Mouse (Mus musculus) embryonic facial prominence, embryonic 13.5 days (tissue): ENCODE data around the gene Ctf2. TPM values are rescaled to one million over a fixed set of nuclear protein-coding genes. Genes with fewer than 3 reads are reported as not detected.

Experiments
- ATAC-seq: fragments of 200-750 bp; cut with Nextera tagmentation; 2 replicates; pipeline ENCODE4 v1.8.0; 2017; ENCODE audit warnings: low read depth; ENCODE audit not compliant: insufficient number of reproducible peaks, insufficient read depth, low FRiP score, low TSS enrichment
- H3K27ac ChIP-seq: fragments of 300-500 bp; sonication (generic); 2 replicates; pipeline ENCODE4 v1.5.1; 2015; ENCODE audit warnings: moderate library complexity, mild to moderate bottlenecking, inconsistent platforms
- H3K27me3 ChIP-seq: fragments of 300-500 bp; sonication (generic); 2 replicates; pipeline ENCODE4 v1.6.1; 2015; ENCODE audit warnings: mild to moderate bottlenecking, inconsistent platforms
- H3K36me3 ChIP-seq: fragments of 300-500 bp; sonication (generic); 2 replicates; pipeline ENCODE4 v1.6.1; 2015; ENCODE audit warnings: mild to moderate bottlenecking, inconsistent platforms
- H3K4me1 ChIP-seq: fragments of 300-500 bp; sonication (generic); 2 replicates; pipeline ENCODE4 v1.6.1; 2015; ENCODE audit warnings: inconsistent platforms
- H3K4me2 ChIP-seq: fragments of 300-500 bp; sonication (generic); 2 replicates; pipeline ENCODE4 v1.6.1; 2015; ENCODE audit warnings: moderate library complexity, mild to moderate bottlenecking, inconsistent platforms
- H3K4me3 ChIP-seq: fragments of 300-500 bp; sonication (generic); 2 replicates; pipeline ENCODE4 v1.5.1; 2015; ENCODE audit warnings: mild to moderate bottlenecking, inconsistent platforms
- H3K9ac ChIP-seq: fragments of 300-500 bp; sonication (generic); 2 replicates; pipeline ENCODE4 v1.6.1; 2015; ENCODE audit warnings: mild to moderate bottlenecking, inconsistent platforms
- H3K9me3 ChIP-seq: fragments of 300-500 bp; sonication (generic); 2 replicates; pipeline ENCODE4 v1.6.1; 2016; ENCODE audit warnings: inconsistent platforms
- WGBS: fragments of 180-500 bp; shearing (Covaris S2); methylation state at CpG from one replicate; pipeline ENCODE4 v1.1.7; 2015; ENCODE audit warnings: mixed read lengths; 5-methylcytosine and 5-hydroxymethylcytosine counted together
- polyA plus RNA-seq: library from polyadenylated mRNA; unstranded; fragments of >200 nt; fragmentation: Nextera tagmentation; extraction: Ambion mirVana; gene quantifications from 2 replicates; pipeline ENCODE4 v1.2.1, GENCODE M21; 2015

Ctf2 gene
- polyA plus RNA-seq, 1 experiment from 2014 or later, result 0.60 TPM

DNA sequence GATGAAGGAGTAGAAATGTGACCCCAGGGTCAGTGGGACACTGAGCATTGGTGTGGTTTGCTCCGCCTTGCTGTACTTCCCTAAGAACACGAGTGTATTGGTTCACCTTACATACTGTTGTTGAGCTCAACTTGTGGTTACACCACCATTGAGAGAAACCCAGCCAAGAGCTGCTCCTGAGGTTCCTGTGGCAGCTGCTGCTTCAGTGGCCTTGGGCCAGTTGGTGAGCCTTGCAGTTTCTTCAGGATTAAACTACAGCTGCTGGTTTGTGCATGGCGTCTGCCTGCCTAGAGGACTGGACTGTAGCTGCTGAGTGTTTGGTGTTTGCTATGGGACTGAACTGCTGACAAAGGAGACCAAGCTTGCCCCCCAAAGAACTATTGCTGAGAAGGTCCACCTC is 20.5 kb downstream of the Ctf2 start:
- Histone ChIP-seq H3K27ac (peak overlapping the region; percentile 99), H3K4me1 (peaks cover 59% of the 10 kb centered on the region), H3K4me2 (peak overlapping the region; percentile 67), H3K4me3 (no peak overlapping the region), H3K9me3 (no peaks in the 10 kb centered on the region), H3K9ac (peak overlapping the region; percentile 69; the same call in 1 of the 2 replicates), H3K27me3 (no peaks in the 10 kb centered on the region), H3K36me3 (peaks cover 17% of the 10 kb centered on the region)
- no peak for ATAC-seq
- 57% methylated on average over 3 of the region's 3 CpGs for WGBS

DNA sequence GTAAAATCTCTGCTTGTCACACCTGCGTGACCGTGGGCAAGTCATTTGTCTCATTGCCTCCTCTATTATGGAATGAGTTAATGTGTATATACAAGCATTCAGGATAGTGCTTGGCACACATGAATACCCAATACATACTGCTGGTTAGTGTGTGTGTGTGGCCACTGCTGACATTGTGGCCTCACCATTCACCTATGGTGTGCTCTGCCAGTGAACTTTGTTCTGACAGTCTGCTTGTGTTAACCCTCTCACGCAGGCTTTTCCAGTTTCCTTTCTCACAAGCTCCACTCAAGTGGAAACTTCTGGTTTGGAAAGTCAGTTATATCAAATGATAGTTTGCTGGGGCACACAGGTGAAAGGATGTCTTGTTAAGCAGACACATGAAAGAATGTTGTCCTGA is 20.9 kb downstream of the Ctf2 start:
- no peak for ATAC-seq
- Histone ChIP-seq H3K4me2 (no peak overlapping the region), H3K27me3 (no peaks in the 10 kb centered on the region), H3K9ac (no peak overlapping the region), H3K4me1 (peaks cover 62% of the 10 kb centered on the region), H3K36me3 (peaks cover 19% of the 10 kb centered on the region), H3K9me3 (no peaks in the 10 kb centered on the region), H3K27ac (peak overlapping the region; percentile 99), H3K4me3 (no peak overlapping the region)
- WGBS, result 85% methylated on average over 3 of the region's 3 CpGs

DNA sequence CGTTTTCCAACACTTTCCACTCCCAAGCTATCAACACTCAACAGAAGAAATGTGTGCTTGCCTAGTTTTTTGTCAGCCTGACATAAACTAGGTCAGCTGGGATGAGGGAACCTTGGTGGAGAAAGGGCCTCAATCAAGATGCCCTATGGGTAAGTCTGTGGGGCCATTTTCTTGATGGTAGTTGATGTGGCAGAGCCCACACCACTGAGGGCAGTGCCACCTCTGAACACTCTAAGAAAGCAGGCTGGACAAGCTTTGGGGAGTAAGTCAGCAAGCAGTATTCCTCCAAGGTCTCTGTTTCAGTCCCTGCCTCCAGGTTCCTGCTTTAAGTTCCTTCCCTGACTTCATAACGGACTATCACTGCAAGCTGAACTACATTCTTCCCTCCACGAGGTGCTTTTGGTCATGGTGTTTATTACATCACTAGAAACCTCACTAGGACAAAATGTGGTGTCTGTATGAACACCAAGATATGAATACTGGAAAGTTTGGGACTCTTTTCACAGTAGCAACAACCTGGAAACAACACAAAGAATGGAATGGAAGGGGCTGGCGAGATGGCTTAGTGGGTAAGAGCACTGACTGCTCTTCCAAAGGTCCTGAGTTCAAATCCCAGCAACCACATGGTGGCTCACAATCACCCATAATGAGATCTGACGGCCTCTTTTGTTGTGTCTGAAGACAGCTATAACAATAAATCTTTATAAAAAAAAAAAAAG is 22.5 kb downstream of the Ctf2 start:
- 68% methylated on average over 5 of the region's 5 CpGs for WGBS
- peaks cover 64% of the 10 kb centered on the region for H3K4me1 ChIP-seq
- ATAC-seq, result no peak

DNA sequence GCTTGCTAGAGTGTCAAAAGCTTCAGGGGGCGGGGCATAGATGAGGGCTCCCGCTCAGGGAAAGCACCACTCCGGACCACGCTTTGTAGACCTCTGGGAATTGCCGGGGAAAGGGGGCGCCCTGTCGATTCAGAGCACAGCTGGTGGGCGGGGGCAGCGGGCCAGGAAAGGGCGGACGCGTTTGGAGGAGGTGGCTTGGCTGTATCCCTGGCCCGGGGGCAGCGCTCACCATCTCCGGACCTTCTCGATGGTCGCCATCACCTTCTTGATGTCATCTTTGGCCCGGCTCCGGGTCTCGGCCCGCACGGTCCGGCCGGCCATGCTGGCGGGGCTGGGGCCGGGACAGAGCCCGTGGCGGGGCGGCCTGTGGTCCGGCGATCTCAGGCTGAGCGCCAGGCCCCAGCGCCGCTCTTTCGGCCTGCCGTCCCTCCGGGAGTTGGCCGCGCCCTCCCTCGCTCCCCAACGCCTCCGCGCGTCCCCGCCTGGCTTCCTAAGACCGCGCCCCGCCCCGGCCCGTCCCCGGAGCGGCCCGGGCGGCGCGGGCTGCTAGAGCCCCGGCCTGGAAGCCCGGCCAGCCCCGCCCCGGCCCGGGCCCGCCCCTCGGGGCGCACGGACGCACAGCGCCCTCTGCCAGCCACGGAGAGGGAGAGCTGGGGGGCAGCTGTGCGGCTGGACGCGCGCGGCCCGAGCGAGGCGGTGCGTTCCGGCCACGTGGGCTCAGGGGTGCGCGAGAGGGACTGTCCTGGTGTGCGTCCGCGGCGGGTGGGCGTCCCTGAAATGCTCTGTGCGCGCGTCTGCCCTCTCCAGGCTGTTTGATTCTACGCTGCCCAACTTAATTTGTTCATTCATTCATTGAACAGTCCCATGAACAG is 23.5 kb downstream of the Ctf2 start, which contains the start of gene Bcl7c:
Gene Bcl7c, minus strand, starts transcription at position 727 of the 872 bp plus-strand sequence.
- peak within 1 kb of the TSS; percentile 88 for H3K9ac ChIP-seq
- no peaks in the 10 kb centered on the region for H3K27me3 ChIP-seq
- under 1% methylated on average over 77 of the region's 90 CpGs for WGBS
- H3K9me3 ChIP-seq, result no peaks in the 10 kb centered on the region
- peak; percentile 65 for ATAC-seq
- peaks cover 57% of the 10 kb centered on the region for H3K4me1 ChIP-seq
- peak within 1 kb of the TSS; percentile 72 for H3K4me3 ChIP-seq
- H3K27ac ChIP-seq, result peak within 1 kb of the TSS; percentile 99
- H3K36me3 ChIP-seq, result peaks cover 31% of the 10 kb centered on the region
- peak within 1 kb of the TSS; percentile 91 for H3K4me2 ChIP-seq

More for the DNA sequence above, 22.5 kb downstream of the Ctf2 start:
- Histone ChIP-seq H3K27me3 (no peaks in the 10 kb centered on the region), H3K9me3 (no peaks in the 10 kb centered on the region), H3K36me3 (peaks cover 22% of the 10 kb centered on the region), H3K4me2 (peak overlapping the region; percentile 91), H3K9ac (peak overlapping the region; percentile 88; the same call in 1 of the 2 replicates), H3K27ac (peak overlapping the region; percentile 99), H3K4me3 (peak overlapping the region; percentile 72)

DNA sequence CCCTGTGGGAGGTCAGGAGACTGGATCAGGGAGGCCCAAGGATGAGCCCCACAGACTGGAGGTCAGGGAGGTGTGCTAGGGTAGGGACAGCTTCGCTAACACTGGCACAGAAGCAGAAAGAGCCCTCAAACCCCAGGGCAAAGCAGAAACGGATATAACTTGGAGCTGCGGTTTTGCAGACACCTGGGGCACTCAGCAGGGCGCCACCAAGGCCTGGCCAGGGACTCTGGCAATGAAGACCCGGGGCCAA is 24.1 kb downstream of the Ctf2 start:
- Histone ChIP-seq H3K9me3 (no peaks in the 10 kb centered on the region), H3K4me2 (peak overlapping the region; percentile 91), H3K4me1 (peaks cover 53% of the 10 kb centered on the region), H3K4me3 (peak overlapping the region; percentile 72), H3K36me3 (peaks cover 37% of the 10 kb centered on the region), H3K27ac (peak overlapping the region; percentile 99), H3K9ac (peak overlapping the region; percentile 88), H3K27me3 (no peaks in the 10 kb centered on the region)
- 0% methylated on average over 5 of the region's 5 CpGs for WGBS
- peak; percentile 1; the same call in 1 of the 2 replicates for ATAC-seq

DNA sequence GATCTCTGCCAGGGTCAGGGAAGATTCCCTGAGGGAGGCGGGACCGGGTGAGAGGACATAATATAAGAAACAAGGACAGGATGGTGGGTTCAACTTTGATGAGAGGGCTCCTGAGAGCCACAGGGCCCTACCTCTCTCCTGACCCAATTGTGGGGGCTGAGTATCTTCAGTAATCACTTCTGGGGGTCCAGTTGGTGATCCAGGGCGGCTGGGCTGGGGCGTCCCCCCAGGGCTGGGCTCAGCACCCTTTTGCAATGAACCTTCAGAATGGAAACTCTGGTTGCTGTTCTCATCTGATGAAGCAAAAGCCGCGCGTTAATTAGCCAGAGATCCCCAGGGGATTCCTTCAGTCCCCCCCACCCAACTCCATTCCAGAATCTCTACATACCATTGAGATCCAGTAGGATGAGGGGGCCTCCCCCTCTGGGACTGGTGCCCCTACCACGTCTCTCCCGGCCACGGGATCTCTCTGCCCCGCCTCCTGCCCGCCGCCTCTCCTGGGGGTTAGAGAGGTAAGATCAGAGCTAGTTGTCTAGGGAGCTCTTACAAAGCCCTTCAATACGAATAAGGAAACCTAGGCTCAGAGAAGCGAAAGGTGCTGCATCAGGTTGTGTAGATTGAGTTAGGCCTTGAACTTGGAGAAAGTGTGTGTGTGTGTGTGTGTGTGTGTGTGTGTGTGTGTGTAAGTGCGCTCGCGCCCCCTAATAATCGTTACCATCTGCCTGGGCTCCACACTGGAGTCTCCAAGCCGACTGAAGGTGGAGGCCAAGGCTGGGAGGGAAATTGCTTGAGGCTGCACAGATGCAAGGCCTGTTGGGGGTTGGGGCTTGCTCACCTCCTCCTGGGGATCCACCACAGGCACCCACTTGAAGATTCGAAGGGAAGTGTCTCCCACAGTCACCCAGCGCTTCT is 24.7 kb downstream of the Ctf2 start:
- H3K9ac ChIP-seq, result peak overlapping the region; percentile 88
- no peaks in the 10 kb centered on the region for H3K27me3 ChIP-seq
- 14% methylated on average over 22 of the region's 22 CpGs for WGBS

DNA sequence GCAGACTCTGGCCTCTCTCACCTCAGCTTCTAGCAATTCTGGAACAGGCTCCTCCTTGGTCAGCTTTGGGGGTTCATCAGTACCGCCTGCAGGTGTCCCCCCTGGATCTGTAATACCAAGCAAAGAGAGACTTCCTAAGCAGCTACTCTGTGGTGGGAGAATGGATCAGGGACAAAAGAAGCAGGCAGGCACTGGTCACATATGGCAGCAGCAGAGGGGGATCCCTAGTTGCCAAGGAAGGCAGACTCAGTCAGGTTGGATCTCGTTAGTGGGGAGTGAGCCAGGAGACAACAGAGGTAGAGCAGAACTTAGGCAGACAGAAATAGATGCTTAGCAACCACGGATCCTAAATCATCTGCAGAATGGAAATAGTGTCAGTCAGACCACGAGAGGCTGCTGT is 26.3 kb downstream of the Ctf2 start:
- Histone ChIP-seq H3K27me3 (no peaks in the 10 kb centered on the region), H3K4me2 (no peak overlapping the region), H3K4me1 (peaks cover 36% of the 10 kb centered on the region), H3K9me3 (no peaks in the 10 kb centered on the region), H3K27ac (no peak overlapping the region), H3K9ac (no peak overlapping the region), H3K4me3 (no peak overlapping the region), H3K36me3 (peaks cover 57% of the 10 kb centered on the region)
- WGBS, result 65% methylated on average over 4 of the region's 4 CpGs
- ATAC-seq, result no peak

More for the DNA sequence above, 24.7 kb downstream of the Ctf2 start:
- Histone ChIP-seq H3K27ac (peak overlapping the region; percentile 99), H3K36me3 (peaks cover 43% of the 10 kb centered on the region), H3K9me3 (no peaks in the 10 kb centered on the region), H3K4me3 (peak overlapping the region; percentile 72), H3K4me1 (peaks cover 52% of the 10 kb centered on the region), H3K4me2 (peak overlapping the region; percentile 91)
- 0 out of 2 replicates have a peak, but pooled peaks have one; percentile 8 for ATAC-seq

DNA sequence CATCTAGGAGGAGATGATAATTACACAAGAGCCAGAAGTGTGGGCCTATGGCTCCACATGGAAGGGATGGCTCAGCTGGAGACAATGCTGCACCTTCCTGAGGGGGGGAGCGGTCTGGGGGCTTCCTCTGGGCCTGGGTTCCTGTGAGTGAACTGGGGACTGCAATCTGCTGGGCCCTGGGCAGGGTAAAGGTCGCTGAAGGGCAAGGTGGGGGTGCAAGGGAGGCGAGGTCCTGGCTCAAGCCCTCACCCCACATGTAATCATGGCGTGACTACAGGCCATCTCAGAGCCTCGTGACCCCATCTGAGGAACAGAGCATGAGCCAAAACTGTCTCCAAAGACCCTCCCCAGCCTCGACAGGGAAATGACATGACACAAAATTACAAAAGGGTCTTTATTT is 27.4 kb downstream of the Ctf2 start:
- Histone ChIP-seq H3K9ac (no peak overlapping the region), H3K27me3 (no peaks in the 10 kb centered on the region), H3K4me1 (peaks cover 34% of the 10 kb centered on the region), H3K4me2 (no peak overlapping the region), H3K4me3 (no peak overlapping the region), H3K27ac (0 out of 2 replicates have a peak overlapping the region, but pooled peaks have one; percentile 28), H3K9me3 (no peaks in the 10 kb centered on the region), H3K36me3 (peaks cover 68% of the 10 kb centered on the region)
- 64% methylated on average over 6 of the region's 6 CpGs for WGBS
- ATAC-seq, result no peak

DNA sequence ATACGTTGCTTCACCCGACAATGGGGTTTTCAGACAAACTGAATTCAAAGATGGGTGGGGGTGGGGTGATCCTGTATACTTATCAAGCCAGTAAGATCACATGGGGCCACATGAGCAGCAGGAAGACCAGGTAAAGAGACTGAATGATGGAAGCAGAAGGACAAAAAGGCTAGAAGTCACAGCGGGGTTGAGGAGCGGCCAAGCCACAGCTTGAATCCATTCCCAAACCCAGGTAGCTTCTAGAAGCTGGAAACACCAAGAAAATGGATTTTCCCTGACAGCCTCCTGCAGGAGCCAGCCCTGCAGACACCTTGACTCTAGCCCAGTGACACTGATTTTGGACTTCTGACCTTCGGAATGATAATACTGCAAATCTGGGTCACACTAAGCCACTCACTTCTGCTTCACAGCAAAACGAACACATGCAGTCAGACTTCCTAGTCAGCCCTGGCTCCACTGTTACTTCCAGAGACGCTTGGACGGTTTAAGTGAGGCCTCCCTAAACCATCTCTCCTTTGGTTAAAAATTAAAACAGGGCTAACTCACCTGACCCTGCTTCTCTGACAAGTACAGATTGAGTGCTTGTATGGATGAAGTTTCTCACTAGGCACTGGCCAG is 28.3 kb downstream of the Ctf2 start:
- no peak overlapping the region for H3K9ac ChIP-seq
- H3K27me3 ChIP-seq, result no peaks in the 10 kb centered on the region
- no peaks in the 10 kb centered on the region for H3K9me3 ChIP-seq
- 93% methylated on average over 8 of the region's 8 CpGs for WGBS
- H3K4me2 ChIP-seq, result no peak overlapping the region
- H3K27ac ChIP-seq, result no peak overlapping the region
- no peak for ATAC-seq
- H3K4me3 ChIP-seq, result no peak overlapping the region
- H3K36me3 ChIP-seq, result peaks cover 75% of the 10 kb centered on the region
- peaks cover 27% of the 10 kb centered on the region for H3K4me1 ChIP-seq

DNA sequence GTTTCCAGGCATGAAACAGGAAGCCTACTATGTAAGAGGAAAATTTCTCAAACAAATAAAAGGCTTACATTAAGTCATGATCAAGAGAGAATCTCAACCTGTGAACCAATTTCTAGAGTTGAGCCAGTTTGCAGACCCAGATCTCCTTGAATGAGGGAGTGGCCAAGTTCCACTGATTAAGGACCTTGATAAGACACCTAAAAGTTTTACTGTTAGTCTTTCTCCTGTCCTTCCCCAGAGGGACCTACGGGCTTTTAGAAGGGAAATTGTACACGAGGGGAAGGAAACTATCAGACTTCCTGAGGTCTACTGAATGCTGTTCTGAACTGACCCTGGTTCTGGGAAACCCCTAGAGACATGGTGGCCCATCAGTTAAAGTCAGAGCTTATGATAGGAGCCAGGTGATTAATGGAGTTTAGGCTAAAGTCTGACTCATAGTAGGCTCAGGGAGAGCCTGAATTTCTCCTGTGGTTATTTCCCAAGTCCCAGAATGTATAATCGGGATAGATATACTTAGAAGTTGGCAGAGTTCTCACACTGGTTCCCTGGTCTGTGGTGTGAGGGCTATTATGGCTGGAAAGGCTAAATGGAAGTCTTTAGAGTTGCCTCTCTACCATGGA is 31.1 kb downstream of the Ctf2 start:
- Histone ChIP-seq H3K4me2 (no peak overlapping the region), H3K9me3 (no peaks in the 10 kb centered on the region), H3K27ac (no peak overlapping the region), H3K27me3 (no peaks in the 10 kb centered on the region), H3K9ac (no peak overlapping the region), H3K4me1 (peaks cover 6% of the 10 kb centered on the region), H3K4me3 (no peak overlapping the region), H3K36me3 (peaks cover 71% of the 10 kb centered on the region)
- 78% methylated on average over 3 of the region's 3 CpGs for WGBS
- ATAC-seq, result no peak
